Mouse (Mus musculus) hindbrain, embryonic 14.5 days (tissue): ENCODE data around the gene Lhfp. TPM values are rescaled to one million over a fixed set of nuclear protein-coding genes. Genes with fewer than 3 reads are reported as not detected.

Source experiments
- ATAC-seq: fragments of 200-750 bp; cut with Nextera tagmentation; 2 replicates; pipeline ENCODE4 v1.8.0; 2017; ENCODE audit warnings: moderate number of reproducible peaks, mild to moderate bottlenecking, moderate TSS enrichment, moderate library complexity; ENCODE audit not compliant: low FRiP score
- DNase-seq: peaks from one replicate; pipeline ENCODE4 v3.0.0-alpha.2; 2015; ENCODE audit warnings: low spot score
- H3K27ac ChIP-seq: fragments of 300-500 bp; sonication (generic); 2 replicates; pipeline ENCODE4 v1.5.1; 2014; ENCODE audit warnings: mild to moderate bottlenecking, moderate library complexity
- H3K27me3 ChIP-seq: fragments of 300-500 bp; sonication (generic); 2 replicates; pipeline ENCODE4 v1.6.1; 2014; ENCODE audit warnings: mild to moderate bottlenecking, low read length, mixed read lengths; ENCODE audit not compliant: control insufficient read depth, insufficient read depth
- H3K36me3 ChIP-seq: fragments of 300-500 bp; sonication (generic); replicated peaks from 2 replicates; pipeline ENCODE4 v1.6.1; 2014; ENCODE audit not compliant: control insufficient read depth, insufficient read depth
- H3K4me1 ChIP-seq: fragments of 300-500 bp; sonication (generic); replicated peaks from 2 replicates; pipeline ENCODE4 v1.6.1; 2014; ENCODE audit warnings: antibody characterized with exemption, low read length, mixed read lengths; ENCODE audit not compliant: control insufficient read depth, insufficient read depth
- H3K4me2 ChIP-seq: fragments of 300-500 bp; sonication (generic); replicated peaks from 2 replicates; pipeline ENCODE4 v1.6.1; 2014; ENCODE audit warnings: mild to moderate bottlenecking, moderate library complexity
- H3K4me3 ChIP-seq: fragments of 300-500 bp; sonication (generic); replicated peaks from 2 replicates; pipeline ENCODE4 v1.5.1; 2014; ENCODE audit warnings: mild to moderate bottlenecking, low read length
- H3K9ac ChIP-seq: fragments of 300-500 bp; sonication (generic); 2 replicates; pipeline ENCODE4 v1.6.1; 2014
- H3K9me3 ChIP-seq: fragments of 300-500 bp; sonication (generic); 2 replicates; pipeline ENCODE4 v1.6.1; 2016; ENCODE audit warnings: low read length; ENCODE audit not compliant: control insufficient read depth
- WGBS: fragments of 180-500 bp; shearing (Covaris S2); extraction: QIAGEN DNeasy Blood & Tissue Kit; methylation state at CpG from one replicate; pipeline ENCODE4 v1.1.7; 2014; 5-methylcytosine and 5-hydroxymethylcytosine counted together
- polyA plus RNA-seq: library from polyadenylated mRNA; unstranded; fragments of >200 nt; fragmentation: Nextera tagmentation; extraction: Ambion mirVana; gene quantifications from 2 replicates; pipeline ENCODE4 v1.2.1, GENCODE M21; 2014

The Lhfp gene
- polyA plus RNA-seq, 1 experiment from 2014 or later, result 48.3 TPM

GRCm38 (mm10) chr3:53204985-53205365 is 163.6 kb downstream of the Lhfp start:
- WGBS, result 88% methylated on average over 1 of the region's 1 CpGs
- Histone ChIP-seq H3K4me1 (peaks cover 37% of the 10 kb centered on the region), H3K4me3 (no peak overlapping the region), H3K9me3 (no peaks in the 10 kb centered on the region), H3K27ac (no peak overlapping the region), H3K36me3 (no peaks in the 10 kb centered on the region), H3K27me3 (peaks cover 3% of the 10 kb centered on the region; the same call in 1 of the 2 replicates), H3K4me2 (no peak overlapping the region), H3K9ac (no peak overlapping the region)
- DNase-seq (no peak), ATAC-seq (no peak)

- Histone ChIP-seq H3K9me3 (no peaks in the 10 kb centered on the region), H3K27me3 (peaks cover 3% of the 10 kb centered on the region; the same call in 1 of the 2 replicates), H3K4me1 (peaks cover 39% of the 10 kb centered on the region)
Measured at GRCm38 (mm10) chr3:53205706-53206105, 164.4 kb downstream of the Lhfp start.

GRCm38 (mm10) chr3:53206509-53207224 is 165.3 kb downstream of the Lhfp start:
- DNase-seq, result peak; percentile 40
- Histone ChIP-seq H3K9ac (no peak overlapping the region), H3K9me3 (no peaks in the 10 kb centered on the region), H3K36me3 (no peaks in the 10 kb centered on the region), H3K27ac (peak overlapping the region; percentile 55), H3K4me3 (no peak overlapping the region), H3K4me1 (peaks cover 43% of the 10 kb centered on the region), H3K4me2 (peak overlapping the region; percentile 24), H3K27me3 (peaks cover 3% of the 10 kb centered on the region; the same call in 1 of the 2 replicates)
- 5% methylated on average over 11 of the region's 11 CpGs for WGBS
- ATAC-seq, result peak; percentile 49; the same call in 1 of the 2 replicates

More at GRCm38 (mm10) chr3:53205706-53206105, 164.4 kb downstream of the Lhfp start:
- no peak for DNase-seq
- no peak for ATAC-seq
- no peak overlapping the region for H3K4me3 ChIP-seq
- H3K36me3 ChIP-seq, result no peaks in the 10 kb centered on the region
- H3K27ac ChIP-seq, result peak overlapping the region; percentile 55; the same call in 1 of the 2 replicates
- no peak overlapping the region for H3K9ac ChIP-seq
- WGBS, result 81% methylated on average over 3 of the region's 3 CpGs
- no peak overlapping the region for H3K4me2 ChIP-seq

- Histone ChIP-seq H3K27ac (peak overlapping the region; percentile 55; the same call in 1 of the 2 replicates), H3K9me3 (no peaks in the 10 kb centered on the region), H3K27me3 (peaks cover 3% of the 10 kb centered on the region; the same call in 1 of the 2 replicates), H3K36me3 (no peaks in the 10 kb centered on the region), H3K9ac (no peak overlapping the region), H3K4me3 (no peak overlapping the region), H3K4me2 (no peak overlapping the region), H3K4me1 (peaks cover 39% of the 10 kb centered on the region)
- ATAC-seq (peak; percentile 49; the same call in 1 of the 2 replicates), DNase-seq (no peak)
- WGBS, result 9% methylated on average over 4 of the region's 4 CpGs
Measured at GRCm38 (mm10) chr3:53207225-53207528, 165.8 kb downstream of the Lhfp start.

GRCm38 (mm10) chr3:53210691-53211526 is 169.6 kb downstream of the Lhfp start:
- Histone ChIP-seq H3K27ac (peak overlapping the region; percentile 62), H3K4me3 (no peak overlapping the region), H3K4me2 (no peak overlapping the region), H3K4me1 (peaks cover 30% of the 10 kb centered on the region), H3K9ac (no peak overlapping the region), H3K36me3 (no peaks in the 10 kb centered on the region), H3K27me3 (peaks cover 3% of the 10 kb centered on the region; the same call in 1 of the 2 replicates), H3K9me3 (no peaks in the 10 kb centered on the region)
- WGBS, result 24% methylated on average over 10 of the region's 10 CpGs
- DNase-seq (no peak), ATAC-seq (no peak)

- H3K9ac ChIP-seq, result no peak overlapping the region
Measured at GRCm38 (mm10) chr3:53212599-53212998, 171.3 kb downstream of the Lhfp start.

GRCm38 (mm10) chr3:53213346-53213745 is 172.0 kb downstream of the Lhfp start:
- peaks cover 20% of the 10 kb centered on the region for H3K4me1 ChIP-seq
- peaks cover 3% of the 10 kb centered on the region; the same call in 1 of the 2 replicates for H3K27me3 ChIP-seq
- DNase-seq, result no peak
- H3K36me3 ChIP-seq, result no peaks in the 10 kb centered on the region
- WGBS, result 74% methylated on average over 3 of the region's 3 CpGs
- no peak overlapping the region for H3K27ac ChIP-seq
- no peak overlapping the region for H3K4me3 ChIP-seq
- H3K4me2 ChIP-seq, result no peak overlapping the region
- no peaks in the 10 kb centered on the region for H3K9me3 ChIP-seq
- ATAC-seq, result no peak
- no peak overlapping the region for H3K9ac ChIP-seq

More at GRCm38 (mm10) chr3:53212599-53212998, 171.3 kb downstream of the Lhfp start:
- ATAC-seq (no peak), DNase-seq (no peak)
- H3K27ac ChIP-seq, result no peak overlapping the region
- H3K36me3 ChIP-seq, result no peaks in the 10 kb centered on the region
- H3K4me1 ChIP-seq, result peaks cover 20% of the 10 kb centered on the region
- no peak overlapping the region for H3K4me3 ChIP-seq
- WGBS, result 90% methylated on average over 2 of the region's 2 CpGs
- H3K4me2 ChIP-seq, result no peak overlapping the region
- peaks cover 3% of the 10 kb centered on the region; the same call in 1 of the 2 replicates for H3K27me3 ChIP-seq
- H3K9me3 ChIP-seq, result no peaks in the 10 kb centered on the region

GRCm38 (mm10) chr3:53213746-53214271 is 172.5 kb downstream of the Lhfp start:
- no peak overlapping the region for H3K9ac ChIP-seq

GRCm38 (mm10) chr3:53214386-53214785 is 173.1 kb downstream of the Lhfp start:
- no peaks in the 10 kb centered on the region for H3K9me3 ChIP-seq
- 55% methylated on average over 4 of the region's 4 CpGs for WGBS
- no peak overlapping the region for H3K4me3 ChIP-seq
- H3K4me2 ChIP-seq, result no peak overlapping the region
- DNase-seq (no peak), ATAC-seq (no peak)
- H3K27me3 ChIP-seq, result no peaks in the 10 kb centered on the region
- H3K27ac ChIP-seq, result no peak overlapping the region
- H3K9ac ChIP-seq, result no peak overlapping the region
- H3K4me1 ChIP-seq, result peaks cover 17% of the 10 kb centered on the region
- no peaks in the 10 kb centered on the region for H3K36me3 ChIP-seq

More at GRCm38 (mm10) chr3:53213746-53214271, 172.5 kb downstream of the Lhfp start:
- DNase-seq (no peak), ATAC-seq (no peak)
- no peak overlapping the region for H3K4me2 ChIP-seq
- peaks cover 3% of the 10 kb centered on the region; the same call in 1 of the 2 replicates for H3K27me3 ChIP-seq
- H3K9me3 ChIP-seq, result no peaks in the 10 kb centered on the region
- H3K36me3 ChIP-seq, result no peaks in the 10 kb centered on the region
- 42% methylated on average over 7 of the region's 7 CpGs for WGBS
- H3K27ac ChIP-seq, result no peak overlapping the region
- no peak overlapping the region for H3K4me3 ChIP-seq
- peaks cover 19% of the 10 kb centered on the region for H3K4me1 ChIP-seq
